Mouse (Mus musculus) lung, postnatal 0 days (tissue): ENCODE results near the gene Aldh1a2.

Source experiments
- CTCF ChIP-seq: IDR thresholded peaks from 2 replicates; pipeline ENCODE4 v1.5.1; 2016; ENCODE audit warnings: antibody characterized with exemption, mild to moderate bottlenecking
- EP300 ChIP-seq: IDR thresholded peaks from 2 replicates; pipeline ENCODE4 v1.6.1; 2016; ENCODE audit warnings: antibody characterized with exemption, mild to moderate bottlenecking, control low read depth

- TF ChIP-seq CTCF: no peak
- no peak for TF ChIP-seq EP300
Measured at GRCm38 (mm10) chr9:71321436-71321835, 105.8 kb downstream of the Aldh1a2 start.
